Mouse (Mus musculus) CH12.LX (cell line): ENCODE results near the gene Stard5. TPM values are rescaled to one million over a fixed set of nuclear protein-coding genes. Genes with fewer than 3 reads are reported as not detected.

ENCODE experiments used
- DNase-seq: peaks from one replicate; pipeline ENCODE4 v3.0.0-alpha.2; 2013; ENCODE audit errors: extremely low read depth
- H3K27ac ChIP-seq: 2 replicates; pipeline ENCODE4 v1.5.1; 2012; ENCODE audit warnings: low read depth, mild to moderate bottlenecking, control low read depth, moderate library complexity; ENCODE audit not compliant: insufficient read depth
- H3K27me3 ChIP-seq: replicated peaks from 2 replicates; pipeline ENCODE3; 2012; ENCODE audit warnings: inconsistent platforms
- H3K36me3 ChIP-seq, 2 experiments: replicated peaks in 1 of 2; 2 replicates each; pipeline versions ENCODE3 to v1.6.1; 2012; ENCODE audit warnings: inconsistent platforms in 1 of 2, low read length in 1 of 2, mild to moderate bottlenecking in 1 of 2, mixed read lengths in 1 of 2, moderate library complexity in 1 of 2; ENCODE audit not compliant: control insufficient read depth in 1 of 2, insufficient read depth in 1 of 2
- H3K4me1 ChIP-seq, 2 experiments: 2 replicates each; pipeline ENCODE4 v1.6.1; 2012; ENCODE audit warnings: inconsistent platforms in 1 of 2, moderate library complexity in 1 of 2; ENCODE audit not compliant: insufficient read depth in 2 of 2, control insufficient read depth in 1 of 2
- H3K4me2 ChIP-seq: 2 replicates; pipeline ENCODE4 v1.6.1; 2012; ENCODE audit warnings: low read depth, mild to moderate bottlenecking, control low read depth; ENCODE audit not compliant: poor library complexity, insufficient read depth, severe bottlenecking
- H3K4me3 ChIP-seq, 3 experiments: fragments of 150-350 bp in 1 of 3; sonication (generic) in 1 of 3; replicated peaks in 1 of 3; 2 replicates each; pipeline versions ENCODE3 to v1.5.1; 2011 to 2012; ENCODE audit warnings: low read depth in 2 of 3, low read length in 2 of 3, mild to moderate bottlenecking in 2 of 3, moderate library complexity in 2 of 3, control low read depth in 1 of 3, improper control_type of control experiment in 1 of 3, inconsistent platforms in 1 of 3, mixed read lengths in 1 of 3; ENCODE audit not compliant: poor library complexity in 1 of 3
- H3K79me2 ChIP-seq: replicated peaks from 2 replicates; pipeline ENCODE4 v1.6.1; 2012; ENCODE audit warnings: mild to moderate bottlenecking, moderate library complexity; ENCODE audit not compliant: control insufficient read depth, poor library complexity, insufficient read depth, severe bottlenecking; ENCODE audit errors: extremely low read depth
- H3K9ac ChIP-seq: 2 replicates; pipeline ENCODE4 v1.6.1; 2012; ENCODE audit warnings: low read depth, mild to moderate bottlenecking, control low read depth, moderate library complexity; ENCODE audit not compliant: insufficient read depth
- H3K9me3 ChIP-seq: replicated peaks from 2 replicates; pipeline ENCODE3; 2012; ENCODE audit warnings: low read length, inconsistent platforms, mixed read lengths
- BHLHE40 ChIP-seq: IDR thresholded peaks from 2 replicates; pipeline ENCODE4 v1.6.1; 2011; ENCODE audit warnings: mild to moderate bottlenecking, low read depth, low read length, improper control_type of control experiment
- CHD1 ChIP-seq: IDR thresholded peaks from 2 replicates; pipeline ENCODE4 v1.6.1; 2012; ENCODE audit warnings: low read depth, low read length, improper control_type of control experiment, inconsistent platforms
- CHD2 ChIP-seq: IDR thresholded peaks from 2 replicates; pipeline ENCODE4 v1.6.1; 2011; ENCODE audit warnings: low read length, improper control_type of control experiment
- IRF4 ChIP-seq: IDR thresholded peaks from 2 replicates; pipeline ENCODE4 v1.6.1; 2014; ENCODE audit warnings: low read depth, mild to moderate bottlenecking, inconsistent platforms, low read length, improper control_type of control experiment
- JUN ChIP-seq: IDR thresholded peaks from 2 replicates; pipeline ENCODE4 v1.6.1; 2011; ENCODE audit warnings: low read depth, mild to moderate bottlenecking, low read length, improper control_type of control experiment, moderate library complexity; ENCODE audit not compliant: insufficient read depth
- JUND ChIP-seq: conservative IDR thresholded peaks from 2 replicates; pipeline ENCODE4 v1.6.1; 2011; ENCODE audit warnings: low read depth, low read length, improper control_type of control experiment
- MAFK ChIP-seq: IDR thresholded peaks from 2 replicates; pipeline ENCODE4 v1.6.1; 2011; ENCODE audit warnings: low read length, improper control_type of control experiment; ENCODE audit not compliant: insufficient replicate concordance
- MAX ChIP-seq: IDR thresholded peaks from 2 replicates; pipeline ENCODE4 v1.6.1; 2011; ENCODE audit warnings: low read length, improper control_type of control experiment
- MAZ ChIP-seq: IDR thresholded peaks from 2 replicates; pipeline ENCODE4 v1.6.1; 2012; ENCODE audit warnings: low read depth, mild to moderate bottlenecking, inconsistent platforms, low read length, improper control_type of control experiment, moderate library complexity
- MXI1 ChIP-seq: IDR thresholded peaks from 2 replicates; pipeline ENCODE4 v1.6.1; 2011; ENCODE audit warnings: mild to moderate bottlenecking, low read depth, low read length, improper control_type of control experiment
- NELFE ChIP-seq: IDR thresholded peaks from 2 replicates; pipeline ENCODE4 v1.6.1; 2011; ENCODE audit warnings: low read depth, low read length, improper control_type of control experiment
- NRF1 ChIP-seq: IDR thresholded peaks from 2 replicates; pipeline ENCODE4 v1.6.1; 2014; ENCODE audit warnings: low read depth, mild to moderate bottlenecking, inconsistent platforms, low read length, improper control_type of control experiment, moderate library complexity
- PAX5 ChIP-seq: IDR thresholded peaks from 2 replicates; pipeline ENCODE4 v1.6.1; 2012; ENCODE audit warnings: low read length, inconsistent platforms, mixed read lengths
- POLR2A ChIP-seq: IDR thresholded peaks from 2 replicates; pipeline ENCODE4 v1.6.1; 2011; ENCODE audit warnings: low read depth, mild to moderate bottlenecking, improper control_type of control experiment, low read length
- RAD21 ChIP-seq: IDR thresholded peaks from 2 replicates; pipeline ENCODE4 v1.6.1; 2011; ENCODE audit warnings: low read depth, mild to moderate bottlenecking, low read length, improper control_type of control experiment, moderate library complexity
- RCOR1 ChIP-seq: conservative IDR thresholded peaks from 2 replicates; pipeline ENCODE4 v1.6.1; 2012; ENCODE audit warnings: low read depth, mild to moderate bottlenecking, inconsistent platforms, low read length, improper control_type of control experiment
- TCF12 ChIP-seq: IDR thresholded peaks from 2 replicates; pipeline ENCODE4 v1.6.1; 2014; ENCODE audit warnings: low read depth, mild to moderate bottlenecking, inconsistent platforms, low read length, improper control_type of control experiment
- UBTF ChIP-seq: IDR thresholded peaks from 2 replicates; pipeline ENCODE4 v1.6.1; 2012; ENCODE audit warnings: low read depth, mild to moderate bottlenecking, inconsistent platforms, low read length, improper control_type of control experiment, moderate library complexity
- USF1 ChIP-seq: IDR thresholded peaks from 2 replicates; pipeline ENCODE4 v1.6.1; 2014; ENCODE audit warnings: low read depth, mild to moderate bottlenecking, inconsistent platforms, low read length, improper control_type of control experiment
- USF2 ChIP-seq: conservative IDR thresholded peaks from 2 replicates; pipeline ENCODE4 v1.6.1; 2011; ENCODE audit warnings: low read depth, low read length, improper control_type of control experiment
- ZC3H11A ChIP-seq: IDR thresholded peaks from 2 replicates; pipeline ENCODE4 v1.6.1; 2012; ENCODE audit warnings: low read depth, mild to moderate bottlenecking, inconsistent platforms, low read length, improper control_type of control experiment
- ZKSCAN1 ChIP-seq: IDR thresholded peaks from 2 replicates; pipeline ENCODE4 v1.6.1; 2012; ENCODE audit warnings: low read depth, inconsistent platforms, low read length, improper control_type of control experiment, borderline replicate concordance
- ZMIZ1 ChIP-seq: IDR thresholded peaks from 2 replicates; pipeline ENCODE4 v1.6.1; 2012; ENCODE audit warnings: low read depth, mild to moderate bottlenecking, inconsistent platforms, low read length, improper control_type of control experiment
- ZNF384 ChIP-seq: IDR thresholded peaks from 2 replicates; pipeline ENCODE4 v1.6.1; 2012; ENCODE audit warnings: low read depth, low read length, improper control_type of control experiment, inconsistent platforms
- dilution Hi-C: fragments of 300-500 bp; cut with MboI; formaldehyde crosslinking; loops from 2 replicates; pipeline ENCODE4 v1.14.3; 2020; ENCODE audit warnings: low sequenced_read_pairs; ENCODE audit not compliant: extremely low pct_unique_long_range_greater_than_20kb, extremely low pct_ligation_motif_present
- in situ Hi-C: fragments of 300-500 bp; cut with MboI; formaldehyde crosslinking; loops from 3 replicates; pipeline ENCODE4 v1.14.3; 2019; ENCODE audit warnings: low sequenced_read_pairs, low pct_ligation_motif_present, low pct_unique_long_range_greater_than_20kb, mixed read lengths
- polyA plus RNA-seq: library from polyadenylated mRNA; unstranded; fragments of >175 nt; gene quantifications from 2 replicates; pipeline ENCODE4 v1.2.1, GENCODE M21; 2012; ENCODE audit warnings: low read depth; ENCODE audit not compliant: insufficient read length
- total RNA-seq, 2 experiments: library from RNA; depleted of rRNA; stranded (reverse); fragments of 300-350 nt in 1 of 2; fragments of >200 nt in 1 of 2; gene quantifications; 2 replicates each; pipeline ENCODE4 v1.2.3; 2012 to 2014

The Stard5 gene
- total and polyA plus RNA-seq, 3 experiments: 31.7 to 44.9 (median 33.1) TPM

DNA sequence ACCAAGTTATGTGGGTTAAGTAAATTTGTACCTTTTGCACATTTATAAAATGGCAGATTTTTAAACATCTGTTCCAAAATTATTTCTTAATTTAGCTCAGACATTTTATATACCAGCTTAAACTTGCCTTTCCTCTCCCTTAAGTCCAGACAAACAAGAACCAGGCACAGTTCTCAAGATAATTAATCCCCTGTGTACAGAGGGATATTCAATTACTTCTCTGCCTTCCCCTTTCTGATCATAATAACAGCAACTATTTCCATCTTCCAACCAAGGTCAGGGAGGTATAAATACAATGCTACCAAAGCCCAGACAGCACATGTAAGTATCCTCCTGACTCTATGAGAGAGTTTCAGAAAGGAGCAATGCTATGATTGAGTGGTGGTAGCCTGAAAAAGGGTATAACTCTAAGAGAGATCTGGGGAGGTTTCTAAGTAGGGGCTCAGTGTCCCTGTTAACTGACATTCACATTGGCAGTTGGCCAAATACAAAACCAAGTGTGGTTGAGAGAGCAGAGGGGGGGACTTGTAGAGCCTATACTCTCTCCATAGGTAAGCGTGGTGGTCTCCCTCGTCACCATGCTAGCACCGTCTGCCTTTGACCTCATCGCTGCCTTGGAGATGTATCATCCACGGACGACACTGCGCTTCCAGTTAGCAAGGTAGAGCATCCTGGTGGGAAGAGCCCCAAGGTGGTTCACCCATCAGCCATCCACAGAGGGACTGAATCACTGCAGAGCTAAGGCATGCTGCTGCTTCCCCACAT is 27.4 kb upstream of the Stard5 start:
- peaks cover 11 to 41% of the 10 kb centered on the region in 2 experiments for H3K4me1 ChIP-seq
- no peak overlapping the region for H3K9ac ChIP-seq
- TF ChIP-seq NRF1 (no peak), JUN (no peak), RCOR1 (no peak), BHLHE40 (no peak), PAX5 (no peak), USF2 (no peak), IRF4 (no peak), ZMIZ1 (no peak), MAFK (no peak), USF1 (no peak), RAD21 (no peak), JUND (no peak), TCF12 (no peak), NELFE (no peak), ZNF384 (no peak), ZC3H11A (no peak)
- in situ Hi-C loops: loop anchor here (5.0 kb wide), 1 partner anchor 37 kb away; no protein-coding TSS in a partner anchor
- no peak overlapping the region for H3K27ac ChIP-seq
- peaks cover 0 to 56% of the 10 kb centered on the region in 2 experiments for H3K36me3 ChIP-seq
- dilution Hi-C loops: no loop called here
- no peak for DNase-seq
- no peaks in the 10 kb centered on the region for H3K27me3 ChIP-seq
- no peaks in the 10 kb centered on the region for H3K79me2 ChIP-seq
- H3K4me2 ChIP-seq: no peak overlapping the region
- no peaks in the 10 kb centered on the region for H3K9me3 ChIP-seq
- no peak overlapping the region for H3K4me3 ChIP-seq

DNA sequence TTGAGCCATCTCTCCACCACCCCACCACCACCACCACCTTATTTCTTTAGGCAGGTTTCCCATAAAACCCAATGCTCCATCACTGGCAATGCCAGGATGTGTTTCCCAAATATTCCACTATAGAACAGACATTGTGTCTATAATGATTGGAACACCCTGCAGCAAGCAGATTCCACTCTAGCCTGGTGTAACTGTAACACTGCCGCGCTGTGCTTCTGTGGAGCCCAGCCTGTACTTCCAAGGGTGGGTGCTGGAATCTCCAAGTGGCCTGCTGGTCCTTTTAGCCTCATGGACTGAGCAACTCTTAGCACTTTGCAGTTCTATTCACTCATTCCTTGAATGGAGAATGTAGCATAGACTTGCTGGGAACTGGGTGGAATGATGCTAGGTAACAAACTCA is 25.0 kb upstream of the Stard5 start:
- DNase-seq: no peak
- H3K4me2 ChIP-seq: no peak overlapping the region
- no peaks in the 10 kb centered on the region for H3K27me3 ChIP-seq
- H3K27ac ChIP-seq: no peak overlapping the region
- TF ChIP-seq ZNF384 (no peak), MXI1 (no peak), ZKSCAN1 (no peak), TCF12 (no peak), UBTF (no peak), JUND (no peak), MAX (no peak), CHD1 (no peak), CHD2 (no peak), ZC3H11A (no peak), USF2 (no peak), ZMIZ1 (no peak), POLR2A (no peak), RCOR1 (no peak), MAZ (no peak)
- peaks cover 2 to 71% of the 10 kb centered on the region in 2 experiments for H3K36me3 ChIP-seq
- no peak overlapping the region for H3K4me3 ChIP-seq
- in situ Hi-C loops: no loop called here
- no peak overlapping the region for H3K9ac ChIP-seq
- dilution Hi-C loops: no loop called here
- H3K4me1 ChIP-seq: peaks cover 6 to 40% of the 10 kb centered on the region in 2 experiments
- H3K79me2 ChIP-seq: no peaks in the 10 kb centered on the region
- H3K9me3 ChIP-seq: no peaks in the 10 kb centered on the region
